Mouse (Mus musculus) brain, embryonic 14.5 days (tissue): ENCODE measurements around the gene Tagln2.
A peak's percentile ranks its signal among the peaks of the same experiment; 100 is the strongest.

Source experiments
- CTCF ChIP-seq: fragments of 200-500 bp; IDR thresholded peaks from 2 replicates; pipeline ENCODE4 v1.5.1; 2012; ENCODE audit warnings: inconsistent platforms, mild to moderate bottlenecking, moderate library complexity, borderline replicate concordance; ENCODE audit not compliant: insufficient read depth, insufficient read length; ENCODE audit errors: extremely low read depth
- POLR2A ChIP-seq: fragments of 200-500 bp; IDR thresholded peaks from 2 replicates; pipeline ENCODE4 v1.6.1; 2012; ENCODE audit warnings: mild to moderate bottlenecking, inconsistent platforms, borderline replicate concordance; ENCODE audit not compliant: poor library complexity, insufficient read depth, insufficient read length, severe bottlenecking; ENCODE audit errors: extremely low read depth

- peak; percentile 17; the same call in 1 of the 2 replicates for TF ChIP-seq CTCF
- no peak for TF ChIP-seq POLR2A
These were observed at the start of gene Tagln2 for GRCm38 (mm10) chr1:172499765-172500441.
